Mouse (Mus musculus): ENCODE measurements at regions not wholly inside any gene's neighbourhood (a gene's known extent, or its start where the extent isn't known, plus 50 kb on each side); places are given as distances from the start of the nearest gene placed in this dataset.

DNA sequence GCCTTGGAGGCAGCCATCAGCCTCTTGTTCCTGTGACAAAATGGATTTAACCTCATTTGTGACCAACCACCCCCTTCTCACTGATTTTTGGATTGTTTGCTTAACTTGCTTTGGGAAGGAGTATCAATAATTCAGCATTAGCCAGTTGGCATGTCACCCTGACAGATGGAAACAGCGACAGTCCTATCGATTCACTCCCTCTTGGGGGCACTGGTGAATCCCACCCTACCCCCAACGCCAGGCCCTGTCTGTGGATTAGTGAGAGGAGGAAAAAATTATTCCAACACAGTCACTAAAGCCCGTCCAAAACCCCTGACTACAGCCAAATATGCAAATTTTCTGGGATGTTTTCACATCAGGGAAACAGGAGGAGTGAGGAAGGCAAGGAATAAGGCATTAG is 55.1 kb upstream of the B3gat2 start:
- no peaks in the 10 kb centered on the region for H3K4me1 ChIP-seq (ENCODE audit: control insufficient read depth in 2 of 2, insufficient read depth in 2 of 2, low read length in 2 of 2, poor library complexity in 1 of 2)
- no peak overlapping the region for H3K4me3 ChIP-seq (ENCODE audit: insufficient read depth in 1 of 2, low read depth in 1 of 2, low read length in 2 of 2, poor library complexity in 1 of 2, severe bottlenecking in 1 of 2)
- H3K9me3 ChIP-seq (ENCODE audit: control insufficient read depth, insufficient read depth, low read depth, low read length): no peaks in the 10 kb centered on the region
- TF ChIP-seq HCFC1 (IDR thresholded peaks at IDR 0.05; ENCODE audit: borderline replicate concordance, insufficient read depth, low read length): no peak
- TF ChIP-seq CHD2 (IDR thresholded peaks at IDR 0.05; ENCODE audit: low read depth, low read length): no peak
- TF ChIP-seq MAFK (IDR thresholded peaks at IDR 0.05; ENCODE audit: insufficient read depth, low read depth, low read length): no peak
- TF ChIP-seq ZNF384 (IDR thresholded peaks at IDR 0.05; ENCODE audit: low read depth, low read length): no peak
- TF ChIP-seq ZC3H11A (IDR thresholded peaks at IDR 0.05; ENCODE audit: borderline replicate concordance, low read depth, low read length): no peak
- DNase-seq (ENCODE audit: low read depth, low spot score): no peak
- H3K27ac ChIP-seq (ENCODE audit: insufficient read depth, low read depth, low read length, poor library complexity, severe bottlenecking): no peak overlapping the region
- H3K9ac ChIP-seq (ENCODE audit: insufficient read depth, low read depth, low read length, poor library complexity, severe bottlenecking): no peak overlapping the region
- H3K36me3 ChIP-seq (ENCODE audit: control insufficient read depth, insufficient read depth, low read length, poor library complexity, severe bottlenecking): no peaks in the 10 kb centered on the region
- in situ Hi-C loops (cut with MboI; ENCODE audit: low sequenced_read_pairs in 2 of 2, unreplicated experiment in 2 of 2): no loop called here
